Mouse (Mus musculus) embryo, embryonic 9.5 days (tissue): ENCODE data around the gene Trmt10a.

Experiments
- DNase-seq: peaks from one replicate; pipeline ENCODE4 v3.0.0-alpha.2; 2017; ENCODE audit errors: extremely low spot score

Trmt10a gene

GRCm38 (mm10) chr3:138143315-138144059 is at the start of gene Trmt10a:
Gene Trmt10a, plus strand, starts transcription at chr3:138143448.
- peak; percentile 98 for DNase-seq

GRCm38 (mm10) chr3:138095301-138095700 is 47.9 kb upstream of the Trmt10a start:
- DNase-seq, result no peak

- no peak for DNase-seq
These were observed 47.5 kb upstream of the Trmt10a start for GRCm38 (mm10) chr3:138095718-138096117.

- no peak for DNase-seq
These were observed 46.8 kb upstream of the Trmt10a start for GRCm38 (mm10) chr3:138096263-138097028.

- DNase-seq, result no peak
These were observed 45.5 kb upstream of the Trmt10a start for GRCm38 (mm10) chr3:138097718-138098117.

GRCm38 (mm10) chr3:138101936-138102335 is 41.3 kb upstream of the Trmt10a start:
- no peak for DNase-seq

- DNase-seq, result no peak
These were observed 39.6 kb upstream of the Trmt10a start for GRCm38 (mm10) chr3:138103690-138104089.

- DNase-seq, result no peak
These were observed 38.2 kb upstream of the Trmt10a start for GRCm38 (mm10) chr3:138105056-138105455.

- no peak for DNase-seq
These were observed 36.4 kb upstream of the Trmt10a start for GRCm38 (mm10) chr3:138106887-138107286.

GRCm38 (mm10) chr3:138110910-138111782 is 32.1 kb upstream of the Trmt10a start:
- DNase-seq, result no peak

GRCm38 (mm10) chr3:138114106-138114505 is 29.1 kb upstream of the Trmt10a start:
- no peak for DNase-seq

- DNase-seq, result no peak
These were observed 26.4 kb upstream of the Trmt10a start for GRCm38 (mm10) chr3:138116871-138117270.

- no peak for DNase-seq
These were observed 24.9 kb upstream of the Trmt10a start for GRCm38 (mm10) chr3:138118392-138118791.

- DNase-seq, result no peak
These were observed 24.4 kb upstream of the Trmt10a start for GRCm38 (mm10) chr3:138118831-138119230.

- no peak for DNase-seq
These were observed 23.7 kb upstream of the Trmt10a start for GRCm38 (mm10) chr3:138119444-138120105.

- no peak for DNase-seq
These were observed 21.8 kb upstream of the Trmt10a start for GRCm38 (mm10) chr3:138121461-138121860.

- DNase-seq, result no peak
These were observed 19.4 kb upstream of the Trmt10a start for GRCm38 (mm10) chr3:138123842-138124241.

- no peak for DNase-seq
These were observed 14.1 kb upstream of the Trmt10a start for GRCm38 (mm10) chr3:138129110-138129509.

- DNase-seq, result no peak
These were observed 12.6 kb upstream of the Trmt10a start for GRCm38 (mm10) chr3:138130692-138131091.

- DNase-seq, result no peak
These were observed 12.1 kb upstream of the Trmt10a start for GRCm38 (mm10) chr3:138131168-138131567.

GRCm38 (mm10) chr3:138133463-138133862 is 9.8 kb upstream of the Trmt10a start:
- no peak for DNase-seq

GRCm38 (mm10) chr3:138133916-138134315 is 9.3 kb upstream of the Trmt10a start:
- no peak for DNase-seq
